Mouse (Mus musculus) heart, postnatal 4 days (tissue): ENCODE data around the gene Klhl34. TPM values are rescaled to one million over a fixed set of nuclear protein-coding genes. Genes with fewer than 3 reads are reported as not detected.

Experiments
- DNase-seq: peaks from one replicate; pipeline ENCODE4 v3.0.0; 2021
- total RNA-seq, 2 experiments: library from RNA; stranded (reverse); gene quantifications; 2 replicates each; pipeline ENCODE4 v1.2.3; 2021

The Klhl34 gene
- 1 to 10 TPM; 1.1 to 1.7 TPM for total RNA-seq

DNA sequence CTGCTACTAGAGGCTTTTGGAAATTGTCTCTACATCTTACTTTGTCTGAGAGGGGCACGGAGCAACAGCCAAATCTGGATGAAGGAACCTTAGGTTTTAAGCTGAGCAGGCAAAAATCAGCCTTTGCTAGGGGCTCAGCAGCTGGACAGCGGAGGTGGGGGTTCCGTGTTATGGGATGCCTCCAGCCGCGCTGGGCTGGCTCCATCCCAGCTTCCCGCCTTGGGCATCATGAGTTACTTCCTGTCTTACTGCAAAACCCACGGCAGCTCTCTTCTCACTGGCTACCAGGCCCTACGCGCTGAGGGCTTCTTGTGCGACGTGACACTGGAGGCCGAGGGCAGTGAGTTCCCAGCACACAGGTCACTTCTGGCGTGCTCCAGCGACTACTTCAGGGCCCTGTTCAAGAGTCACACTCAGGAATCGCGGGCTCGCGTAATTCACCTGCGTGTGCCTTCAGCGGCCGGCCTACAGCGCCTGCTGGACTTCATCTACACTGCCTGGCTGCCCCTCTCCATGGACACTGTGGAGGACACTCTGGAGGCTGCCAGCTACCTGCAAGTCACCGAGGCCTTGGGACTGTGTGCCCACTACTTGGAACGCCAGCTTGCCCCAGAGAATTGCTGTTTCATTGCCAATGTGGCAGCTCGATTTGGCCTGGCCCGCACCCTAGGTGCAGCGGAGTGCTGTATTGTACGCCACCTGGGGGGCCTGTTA lies at the start of gene Klhl34:
TSS of gene Klhl34 (plus strand) at position 229 of the 714 bp plus-strand sequence.
- peak; percentile 21 for DNase-seq

DNA sequence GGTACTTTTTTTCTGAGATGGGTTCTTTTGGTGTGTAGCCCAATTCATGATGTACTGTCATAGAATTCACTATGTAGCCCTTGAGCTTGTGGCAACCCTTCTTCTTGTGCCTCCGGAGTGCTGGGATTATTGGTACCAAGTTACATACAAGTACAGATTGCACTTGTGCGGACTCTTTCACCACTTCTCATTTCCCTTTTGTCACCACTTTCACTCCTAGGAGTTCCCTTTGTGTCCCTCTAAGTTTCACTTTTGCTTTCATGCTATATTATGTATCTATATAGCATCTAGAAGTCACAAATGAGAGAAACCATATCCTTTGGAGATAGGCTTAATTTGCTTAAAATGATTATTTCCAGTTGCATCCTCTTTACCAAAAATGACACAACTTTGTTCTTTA lies 16.6 kb upstream of the Klhl34 start:
- DNase-seq, result no peak

DNA sequence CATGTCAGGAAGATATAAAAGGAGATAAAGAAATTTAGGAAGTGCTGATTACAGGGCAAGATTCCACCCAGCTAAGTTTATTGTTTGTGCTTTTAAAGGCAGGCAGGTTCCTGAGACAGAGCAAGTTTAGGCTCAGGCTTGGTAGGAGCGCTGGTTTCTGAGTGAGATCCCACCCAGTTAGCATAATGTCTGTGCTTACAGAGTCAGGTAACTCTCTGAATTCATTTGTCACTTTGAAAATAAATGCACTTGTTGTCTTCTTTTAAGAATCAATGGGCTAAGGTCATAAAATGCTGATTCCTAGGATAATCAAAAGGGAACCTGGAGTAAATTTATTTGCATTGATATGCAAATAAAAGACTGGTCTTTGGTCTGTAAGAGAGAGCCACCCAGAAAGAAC lies 8.5 kb upstream of the Klhl34 start:
- no peak for DNase-seq

DNA sequence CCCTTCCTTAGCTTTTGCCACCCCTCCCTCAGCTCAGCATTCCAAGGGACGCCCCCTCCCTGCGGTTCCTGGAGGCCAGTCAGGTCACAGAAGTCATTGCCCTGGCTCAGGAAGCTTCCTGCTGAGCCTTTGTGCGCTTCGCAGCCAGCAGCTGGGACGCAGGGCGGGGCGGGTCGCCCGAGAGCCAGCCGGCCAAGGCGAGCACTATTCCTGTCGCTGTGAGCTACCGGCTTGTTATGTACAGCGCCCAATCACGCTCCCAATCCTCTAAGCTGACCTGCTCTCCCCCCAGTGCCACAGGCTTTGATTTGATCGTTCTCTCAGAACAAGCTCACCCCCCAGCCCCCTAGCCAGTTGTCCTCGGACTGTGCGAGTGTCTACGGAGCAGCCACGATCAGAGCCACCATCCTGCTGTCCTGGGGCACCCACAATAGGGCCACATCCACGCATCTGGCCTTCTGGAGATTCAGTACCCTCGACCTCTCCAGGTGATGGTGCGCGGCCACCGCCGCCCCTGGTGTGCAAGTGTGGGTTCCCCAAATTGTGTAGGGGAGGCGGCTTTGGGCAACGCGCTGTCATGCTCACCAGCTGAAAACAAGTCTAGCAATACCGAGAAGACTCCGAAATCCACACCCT lies 546 bp upstream of the Klhl34 start:
- DNase-seq, result peak; percentile 38

DNA sequence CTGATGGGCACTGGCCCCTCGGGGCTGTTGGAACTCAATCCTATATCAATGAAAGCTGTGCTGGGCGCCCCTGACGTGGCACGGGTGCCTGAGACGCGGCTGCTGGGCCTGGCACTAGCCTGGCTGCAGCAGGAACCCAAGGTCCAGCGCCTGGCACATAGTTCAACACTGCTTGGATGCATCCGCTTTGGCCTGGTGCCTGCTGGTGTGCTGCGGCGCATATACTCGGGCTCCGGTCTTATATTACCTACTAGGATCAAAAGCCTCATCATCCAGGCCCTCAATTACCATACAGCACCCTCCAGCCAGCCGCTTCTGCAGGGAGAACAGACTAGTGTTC lies 656 bp downstream of the Klhl34 start:
- no peak for DNase-seq

DNA sequence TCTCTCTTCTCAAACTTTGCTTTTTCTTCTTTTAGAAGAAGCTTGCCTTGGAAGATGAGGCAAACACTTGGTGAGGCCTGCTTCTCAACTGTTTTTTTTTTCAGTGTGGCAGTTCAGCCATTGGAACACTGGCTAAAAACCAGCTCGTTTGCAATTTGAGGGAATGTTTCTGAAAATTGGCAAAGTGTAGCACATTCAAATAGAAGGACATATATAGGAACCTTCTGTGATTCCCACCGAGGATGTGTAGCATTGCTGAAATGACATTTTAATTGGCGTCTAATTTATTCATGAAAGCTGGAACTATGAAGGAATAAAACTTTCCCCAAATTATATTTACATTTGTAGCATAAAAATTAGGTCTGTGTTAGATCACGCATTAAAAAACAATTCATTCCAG lies 11.7 kb downstream of the Klhl34 start:
- DNase-seq, result no peak

Other genes starting within 250 kb of the Klhl34 start
- gene Yy2, start 249.4 kb upstream of the Klhl34 start, total RNA-seq, result 1 to 10 TPM in 1 of 2 experiments, under 1 TPM in 1; 0.79 to 1.9 TPM
- 10 to 100 TPM; 17.8 to 17.9 TPM for gene Mbtps2, start 219.7 kb upstream of the Klhl34 start, total RNA-seq
- gene Smpx, start 119.5 kb upstream of the Klhl34 start, total RNA-seq, result 100 to 1,000 TPM; 460 to 475 TPM
- gene Cnksr2, start 224.9 kb downstream of the Klhl34 start, total RNA-seq, result under 1 TPM; 0.17 to 0.23 TPM